Mouse (Mus musculus) left cerebral cortex, postnatal 14 days (tissue): ENCODE measurements around the gene Nfasc. TPM values are rescaled to one million over a fixed set of nuclear protein-coding genes. Genes with fewer than 3 reads are reported as not detected.
A peak's percentile ranks its signal among the peaks of the same experiment; 100 is the strongest.

Source experiments
- DNase-seq, 2 experiments: peaks; one replicate each; pipeline ENCODE4 v3.0.0; 2021 to 2022; ENCODE audit warnings: low spot score in 2 of 2, mixed read lengths in 1 of 2
- intact Hi-C: fragments of 180-260 bp; cut with DNase I; formaldehyde crosslinking; loops from one replicate; pipeline ENCODE4 v1.15.1; 2025
- total RNA-seq, 2 experiments: library from RNA; stranded (reverse); gene quantifications; 2 replicates each; pipeline ENCODE4 v1.2.3; 2021

Gene Nfasc
- total RNA-seq, 2 experiments from 2014 or later: 179 to 195 TPM

DNA sequence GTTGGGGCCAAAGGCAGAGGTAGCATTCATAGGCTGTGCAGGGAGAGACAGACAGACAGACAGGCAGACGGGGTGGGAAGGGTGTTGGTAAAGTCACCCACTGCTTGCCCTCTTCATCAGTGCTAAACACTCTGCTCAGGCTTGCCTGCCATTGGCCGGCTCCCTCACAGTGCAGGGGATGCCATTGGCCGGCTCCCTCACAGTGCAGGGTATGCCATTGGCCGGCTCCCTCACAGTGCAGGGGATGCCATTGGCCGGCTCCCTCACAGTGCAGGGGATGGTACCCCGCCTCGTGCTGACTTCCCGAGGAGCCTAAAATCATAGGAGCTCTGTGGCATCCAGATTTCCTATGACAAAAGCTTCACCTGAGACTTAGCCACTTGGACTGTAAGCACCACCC, 139.4 kb downstream of the Nfasc start:
- intact Hi-C loops: no loop called here
- DNase-seq: no peak

DNA sequence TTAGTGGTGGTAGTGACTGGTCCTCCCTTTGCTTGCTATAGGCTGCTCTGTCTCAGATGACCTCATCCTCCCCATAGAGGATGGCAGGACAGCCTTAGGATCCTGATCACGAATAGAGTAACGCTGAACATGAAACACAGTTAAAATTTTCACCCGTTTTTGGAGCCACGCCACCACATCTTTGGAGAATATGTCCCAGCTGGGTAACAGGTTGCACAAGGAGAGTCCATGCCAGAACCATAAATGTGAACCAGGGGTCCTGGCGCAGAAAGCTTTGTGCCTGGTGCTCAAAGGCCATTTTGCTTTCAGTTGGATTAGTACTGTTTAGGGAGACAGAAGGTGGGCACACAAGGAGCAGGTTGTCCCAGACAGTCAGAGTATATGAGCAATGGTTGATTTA, 143.6 kb downstream of the Nfasc start:
- intact Hi-C loops: loop anchor here (10.0 kb wide), 1 partner anchor 213 kb away; no protein-coding TSS in a partner anchor
- DNase-seq: no peak

DNA sequence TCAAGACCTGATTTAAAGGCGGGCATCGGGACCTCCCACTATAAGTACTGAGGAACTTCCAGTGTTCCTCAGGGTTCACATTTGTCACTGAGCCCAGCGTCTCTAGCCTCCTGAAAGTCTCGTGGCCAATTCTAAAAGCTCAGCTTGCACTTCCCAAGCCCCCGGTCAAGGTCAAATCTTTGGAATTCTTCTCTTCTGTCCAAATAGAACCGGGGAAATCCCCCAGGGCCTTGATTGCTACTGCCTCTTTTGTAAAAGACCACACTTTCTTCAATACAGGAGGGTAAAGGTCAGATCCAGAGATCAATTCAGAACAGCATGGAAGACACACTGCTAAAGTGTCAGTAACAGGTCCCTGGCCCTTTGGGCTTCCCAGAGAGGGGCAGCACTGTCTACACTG, 145.9 kb downstream of the Nfasc start:
- DNase-seq: no peak
- intact Hi-C loops: loop anchor here (10.0 kb wide), 1 partner anchor 211 kb away; no protein-coding TSS in a partner anchor

DNA sequence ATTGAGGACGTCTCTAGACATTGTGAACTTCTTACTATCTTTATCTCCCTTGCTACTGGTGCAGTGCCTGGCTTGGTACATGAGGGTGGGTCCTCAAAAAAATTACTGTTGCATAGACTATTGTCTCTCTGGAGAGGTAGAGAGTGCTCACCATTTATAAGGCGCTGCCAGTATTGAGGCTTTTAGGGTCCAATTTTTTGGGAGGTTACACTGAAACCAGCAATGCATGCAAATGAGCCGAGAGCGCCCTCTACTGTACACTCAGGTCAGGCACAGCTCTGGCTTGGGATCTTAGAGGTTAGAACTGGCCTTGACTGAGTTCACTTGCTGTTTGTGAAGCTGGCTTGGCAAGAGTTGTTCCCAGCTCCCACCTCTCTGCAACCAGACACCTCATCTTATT, 147.0 kb downstream of the Nfasc start:
- intact Hi-C loops: loop anchor here (1.0 to 10.0 kb wide), 2 partner anchors 69 to 210 kb away; no protein-coding TSS in a partner anchor
- DNase-seq: peak; percentile 79 to 83

DNA sequence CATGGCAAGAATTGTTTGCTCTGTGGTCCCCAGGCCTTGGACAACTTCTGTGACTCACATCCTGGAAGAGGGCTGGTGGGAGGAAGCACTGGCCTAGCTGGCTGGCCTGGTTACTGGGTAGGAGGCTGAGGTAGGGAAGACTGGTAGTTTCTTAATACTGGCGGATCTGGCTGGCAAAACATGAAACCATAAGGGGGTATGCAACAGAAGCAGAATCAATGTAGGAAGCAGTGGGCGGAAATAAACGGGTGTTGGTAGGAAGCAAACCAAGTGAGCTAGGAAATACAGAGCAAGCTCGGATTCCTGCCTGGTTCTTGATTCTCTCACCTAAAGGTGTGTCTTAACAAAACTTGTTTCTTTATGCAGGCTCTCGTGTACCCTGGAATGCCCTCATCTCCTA, 149.5 kb downstream of the Nfasc start:
- intact Hi-C loops: loop anchor here (10.0 kb wide), 1 partner anchor 207 kb away; no protein-coding TSS in a partner anchor
- DNase-seq: no peak

DNA sequence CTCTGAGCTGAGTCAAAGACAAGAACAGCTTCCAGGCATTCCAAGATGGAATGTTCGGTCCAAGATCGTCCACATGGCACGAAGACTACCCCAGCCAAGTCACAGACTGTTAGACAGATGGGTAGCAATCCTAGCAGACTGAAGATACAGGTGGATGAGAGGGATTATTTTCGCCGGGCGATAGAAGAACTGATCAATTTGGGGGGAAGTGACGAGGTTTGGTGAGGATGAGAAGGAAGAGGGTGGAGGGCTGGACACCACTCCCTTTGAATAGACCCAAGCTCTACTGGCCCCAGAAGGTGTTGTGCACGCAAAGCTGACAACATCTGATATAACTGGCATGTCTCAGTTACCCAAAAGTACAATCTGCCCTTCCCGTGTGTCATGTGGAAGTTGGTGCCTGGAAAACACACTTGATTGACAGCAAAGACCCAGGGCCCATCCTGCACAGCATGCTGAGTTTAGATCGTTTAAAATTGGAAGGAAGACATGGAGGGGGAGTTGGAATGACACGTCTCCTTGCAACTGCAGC, 150.1 kb downstream of the Nfasc start:
- intact Hi-C loops: loop anchor here (10.0 kb wide), 1 partner anchor 207 kb away; no protein-coding TSS in a partner anchor
- DNase-seq: peak in 1 of 2 experiments; percentile 33

DNA sequence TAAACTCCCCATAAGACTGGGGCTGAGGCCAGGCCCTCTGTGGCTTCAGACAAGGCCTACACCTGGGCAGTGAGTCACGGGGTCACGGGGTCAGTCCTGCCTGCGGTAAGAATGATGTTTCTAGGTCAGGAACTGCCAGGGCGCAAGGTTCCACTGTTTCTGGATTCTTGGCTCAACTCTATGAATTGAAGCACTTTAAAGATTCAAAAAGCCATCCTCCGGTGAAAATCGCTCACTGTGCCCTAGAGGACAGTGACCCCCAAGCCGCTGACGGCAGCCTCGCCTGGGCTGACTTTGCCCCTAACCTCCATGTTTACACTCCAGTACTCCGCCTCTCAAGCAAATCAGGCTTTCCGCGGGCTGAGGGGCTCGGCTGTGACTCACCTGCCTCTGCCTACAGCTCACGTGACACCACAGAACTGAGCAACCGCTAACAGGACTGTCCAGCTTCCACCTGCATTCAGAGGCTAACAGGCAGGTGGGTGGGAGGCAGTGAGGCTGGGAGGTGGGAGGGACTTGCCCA, 154.9 kb downstream of the Nfasc start:
- intact Hi-C loops: no loop called here
- no peak for DNase-seq

DNA sequence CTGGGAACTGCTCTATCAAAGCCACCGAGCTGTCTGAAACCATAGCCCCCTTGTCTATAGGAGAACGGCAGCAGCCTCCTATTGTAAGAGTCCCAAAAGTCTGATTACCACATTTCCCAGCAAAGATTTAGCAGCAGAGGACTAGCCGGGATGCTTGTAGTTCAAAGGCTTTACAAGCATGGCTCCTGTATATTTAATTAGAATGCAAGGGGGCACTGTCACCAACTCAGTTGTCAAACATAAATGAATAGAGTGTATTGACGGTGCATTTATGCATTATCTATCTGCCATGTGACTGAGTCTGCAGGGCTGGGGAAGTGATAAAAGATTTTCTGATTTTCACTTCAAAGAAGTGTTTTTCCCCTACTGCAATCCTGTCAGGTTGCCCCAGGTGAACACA, 156.2 kb downstream of the Nfasc start:
- no peak for DNase-seq
- intact Hi-C loops: no loop called here

DNA sequence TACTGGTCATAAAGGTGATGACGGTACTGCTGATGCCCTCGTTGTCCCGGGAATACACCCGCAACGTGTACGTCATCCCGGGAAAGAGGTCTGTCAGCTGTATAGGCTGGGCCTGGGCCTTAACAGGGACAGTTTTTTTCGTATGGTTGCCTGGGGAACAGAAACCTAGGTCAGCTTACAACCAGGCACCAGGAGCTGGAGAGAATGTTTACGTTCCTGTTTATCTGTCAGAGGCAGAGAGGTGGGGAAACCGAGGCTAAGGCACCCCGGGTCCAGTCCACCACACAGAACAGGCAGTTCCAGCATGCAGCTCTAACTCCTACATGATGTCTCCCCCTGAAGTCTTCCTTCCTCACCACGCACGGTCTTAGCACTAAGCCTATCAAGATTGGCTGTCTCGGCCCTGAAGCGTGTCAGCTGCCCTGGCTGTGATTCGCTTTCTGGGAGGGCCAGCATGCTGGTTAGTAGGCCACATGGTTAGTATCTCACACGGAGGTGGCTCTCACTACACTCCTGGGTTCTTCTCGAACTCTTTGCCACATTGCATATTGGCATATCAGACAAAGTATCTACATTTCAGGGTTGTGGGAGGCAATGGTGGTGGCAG, 158.5 kb downstream of the Nfasc start:
- peak in 1 of 2 experiments; percentile 54 for DNase-seq

DNA sequence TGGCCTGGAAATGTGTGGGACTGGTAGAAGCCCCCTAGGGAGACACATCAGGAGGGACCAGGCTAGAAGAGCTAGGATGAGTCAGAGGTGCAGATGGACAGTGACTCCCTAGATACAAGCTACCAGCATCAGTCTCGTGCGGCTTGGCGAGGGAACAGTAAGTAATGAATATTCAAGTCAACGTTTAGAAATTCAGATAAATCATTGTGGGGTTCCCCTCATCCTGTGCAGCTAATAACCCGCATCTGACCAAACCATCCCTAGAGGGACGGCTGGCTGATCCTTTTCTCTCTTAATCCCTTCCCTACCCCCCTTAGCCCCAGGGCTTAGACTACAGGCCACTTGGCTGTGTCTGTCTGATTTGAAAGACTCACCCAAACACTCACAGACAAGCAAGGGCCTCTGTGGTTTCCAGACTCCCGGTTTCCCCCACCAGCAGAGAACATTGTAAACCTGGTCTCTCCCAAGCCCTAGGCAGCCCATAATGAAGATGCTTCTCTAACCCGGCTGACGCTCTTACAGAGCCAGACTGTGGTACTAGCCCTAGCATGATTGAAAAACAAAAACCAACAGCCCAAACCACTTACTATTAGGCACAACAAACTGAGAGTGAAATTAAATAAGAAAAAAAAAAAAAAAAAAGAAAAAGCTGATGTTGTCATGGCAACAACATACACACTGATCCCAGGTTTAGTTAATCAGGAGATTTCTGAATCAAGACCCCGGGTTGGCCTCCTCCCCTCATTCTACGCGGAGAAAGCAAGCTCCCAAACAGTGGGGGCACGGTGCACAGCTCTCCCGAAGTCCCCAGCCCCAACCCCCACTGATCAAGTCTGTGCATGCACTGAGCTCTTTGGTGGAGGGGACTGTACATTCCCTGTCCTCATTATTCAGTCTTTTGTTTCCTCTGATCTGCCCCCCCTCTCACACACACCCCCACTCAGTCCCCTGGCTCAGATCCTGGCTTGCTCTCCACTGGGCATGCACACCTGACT, 159.5 kb downstream of the Nfasc start:
- intact Hi-C loops: no loop called here
- no peak for DNase-seq

More for the DNA sequence above, 158.5 kb downstream of the Nfasc start:
- intact Hi-C loops: no loop called here

DNA sequence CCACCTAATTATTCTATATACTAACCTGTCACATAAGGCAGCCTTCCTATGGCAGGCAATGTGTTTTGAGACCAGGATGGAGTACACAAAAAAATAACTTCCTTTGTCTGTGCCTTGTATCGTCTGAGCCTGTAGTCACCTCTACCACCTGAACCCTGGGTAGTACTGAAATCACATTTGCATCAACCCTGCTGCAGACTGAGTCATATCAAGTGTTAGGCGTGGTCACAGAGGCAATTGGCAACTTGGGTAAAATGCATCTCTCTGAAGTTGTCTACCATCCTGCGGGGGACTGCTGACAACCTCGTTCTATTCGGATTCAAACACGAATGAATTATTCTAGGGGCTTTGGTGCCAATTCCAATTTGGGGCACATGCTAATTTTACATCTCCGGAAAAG, 161.5 kb downstream of the Nfasc start:
- intact Hi-C loops: no loop called here
- no peak for DNase-seq

DNA sequence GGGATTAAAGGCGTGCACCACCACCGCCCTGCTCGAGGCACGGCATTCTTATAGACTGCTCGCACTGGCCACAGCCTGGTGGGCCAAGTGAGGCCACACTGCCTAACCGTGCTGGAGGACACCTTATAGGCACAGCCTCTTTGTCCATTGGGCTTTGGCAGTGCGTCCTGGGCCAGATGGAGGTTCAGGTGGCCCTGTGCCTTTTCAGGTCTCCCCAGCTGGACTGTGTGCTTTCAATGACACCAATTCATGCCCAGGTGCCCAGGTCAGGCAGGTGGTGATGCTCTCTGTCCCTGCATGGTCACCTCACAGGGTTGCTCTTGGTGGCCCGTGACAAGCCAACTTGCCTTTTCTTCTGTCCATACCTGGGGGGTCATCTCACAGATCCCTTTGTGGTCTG, 164.8 kb downstream of the Nfasc start:
- intact Hi-C loops: no loop called here
- DNase-seq: no peak

DNA sequence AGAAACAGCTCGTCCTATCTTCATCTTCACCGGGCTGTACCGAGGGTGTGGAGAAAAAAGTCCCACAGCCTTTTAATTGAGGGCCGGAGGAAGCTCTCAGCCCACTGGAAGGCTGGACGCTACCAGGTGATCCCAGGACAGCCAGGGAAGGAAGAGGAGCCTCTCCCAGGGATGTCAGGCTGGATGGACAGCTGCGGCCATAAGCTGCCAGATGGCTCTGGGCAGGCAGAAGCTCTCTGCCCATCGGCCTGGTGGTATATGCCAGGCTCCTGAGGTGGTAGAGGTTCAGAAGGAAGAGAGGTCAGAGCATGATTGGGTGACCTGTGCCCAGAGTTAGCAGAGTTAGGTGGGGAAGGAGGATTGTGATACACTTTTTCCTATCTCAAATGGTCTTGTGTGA, 168.7 kb downstream of the Nfasc start:
- intact Hi-C loops: no loop called here
- no peak for DNase-seq

DNA sequence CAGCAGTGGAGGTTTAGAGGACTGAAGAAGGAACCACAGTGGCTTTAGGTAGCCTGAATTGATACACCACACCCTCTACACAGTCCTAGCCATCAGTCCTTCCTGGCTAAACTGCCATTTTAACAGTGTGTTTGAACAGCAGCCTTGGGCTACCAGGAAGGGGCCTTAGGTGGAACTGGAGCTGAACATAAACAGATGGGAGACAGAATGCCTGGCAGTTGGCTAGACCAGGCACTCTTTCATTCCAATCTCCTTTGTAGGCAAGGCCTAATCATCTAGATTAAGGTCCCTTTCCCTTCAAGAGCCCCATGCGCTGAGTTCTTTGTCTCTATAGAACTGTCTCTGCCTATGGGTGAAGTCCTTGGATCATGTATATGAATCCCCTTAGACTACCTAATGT, 170.0 kb downstream of the Nfasc start:
- no peak for DNase-seq
- intact Hi-C loops: no loop called here

DNA sequence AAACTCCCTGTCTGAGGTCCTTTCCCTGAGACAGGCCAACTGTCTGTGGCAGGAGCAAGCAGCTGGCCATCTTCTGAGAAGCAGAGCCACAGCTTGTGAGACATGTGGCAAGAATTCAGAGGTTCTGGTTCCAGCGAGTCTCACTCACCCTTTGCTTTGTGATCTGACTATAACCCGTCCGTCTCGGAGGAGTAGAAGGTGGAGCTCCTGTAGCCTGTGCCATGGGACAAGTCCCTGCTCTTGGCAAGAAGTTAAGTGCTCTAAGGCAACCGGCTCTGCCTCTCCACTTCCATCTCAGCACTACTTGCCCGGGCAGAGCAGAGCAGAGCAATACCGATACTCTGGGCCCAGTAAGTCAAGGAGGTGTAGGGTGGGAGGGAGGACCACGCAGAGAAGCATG, 170.7 kb downstream of the Nfasc start:
- intact Hi-C loops: no loop called here
- no peak for DNase-seq

DNA sequence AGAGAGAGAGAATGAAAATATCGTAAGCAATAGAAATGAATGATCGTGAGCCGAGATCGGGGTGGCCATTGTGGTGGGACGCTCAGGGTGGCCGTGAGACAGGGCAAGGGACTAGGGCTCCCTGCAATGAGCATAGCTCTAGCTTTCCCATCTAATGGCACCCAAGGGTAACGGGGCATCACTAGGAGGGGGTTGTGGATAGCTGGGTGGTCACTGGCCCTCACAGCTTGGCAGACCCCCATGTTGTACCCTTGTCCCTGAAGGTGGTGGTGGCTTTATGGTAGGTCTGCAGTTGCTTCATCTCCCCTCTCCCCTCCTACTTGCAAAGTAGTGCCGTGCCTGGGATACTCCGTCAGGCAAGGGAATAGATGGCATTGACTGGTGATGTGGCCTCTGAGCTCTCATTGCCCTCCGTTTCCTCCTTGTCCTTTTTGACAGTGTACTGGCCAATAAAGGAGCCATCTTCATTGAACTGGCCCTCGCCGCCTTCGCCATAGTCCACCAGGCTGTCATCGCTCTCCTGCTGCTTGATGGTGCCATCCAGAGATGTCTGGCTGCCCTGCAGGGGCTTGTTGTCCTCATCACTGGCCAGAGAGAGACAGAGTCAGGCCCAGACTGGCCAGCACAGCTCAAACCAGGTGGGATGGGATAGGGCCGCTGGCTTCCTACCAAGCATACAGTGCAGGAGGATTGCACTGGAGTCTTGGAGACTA, 171.4 kb downstream of the Nfasc start:
- no peak for DNase-seq
- intact Hi-C loops: no loop called here

DNA sequence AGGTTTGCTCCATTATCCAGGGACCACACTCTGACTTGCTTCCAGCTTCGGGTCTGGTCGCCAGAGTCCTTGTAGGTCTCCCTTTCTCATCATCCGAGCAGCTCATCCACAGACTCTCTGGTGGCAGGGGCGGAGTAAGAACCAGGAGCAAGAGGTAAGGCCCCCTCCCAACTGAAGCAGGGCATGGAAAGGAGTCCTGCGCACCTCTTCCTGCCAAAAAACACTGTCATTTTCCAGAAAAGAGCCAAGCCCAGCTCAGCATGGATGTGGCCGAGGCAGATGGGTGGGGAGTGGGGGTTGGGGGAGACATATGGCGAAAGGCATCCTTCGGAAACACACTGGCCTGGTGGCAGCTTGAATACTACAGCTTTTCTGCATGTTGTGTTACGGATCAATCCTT, 172.1 kb downstream of the Nfasc start:
- intact Hi-C loops: no loop called here
- DNase-seq: peak in 1 of 2 experiments; percentile 54

DNA sequence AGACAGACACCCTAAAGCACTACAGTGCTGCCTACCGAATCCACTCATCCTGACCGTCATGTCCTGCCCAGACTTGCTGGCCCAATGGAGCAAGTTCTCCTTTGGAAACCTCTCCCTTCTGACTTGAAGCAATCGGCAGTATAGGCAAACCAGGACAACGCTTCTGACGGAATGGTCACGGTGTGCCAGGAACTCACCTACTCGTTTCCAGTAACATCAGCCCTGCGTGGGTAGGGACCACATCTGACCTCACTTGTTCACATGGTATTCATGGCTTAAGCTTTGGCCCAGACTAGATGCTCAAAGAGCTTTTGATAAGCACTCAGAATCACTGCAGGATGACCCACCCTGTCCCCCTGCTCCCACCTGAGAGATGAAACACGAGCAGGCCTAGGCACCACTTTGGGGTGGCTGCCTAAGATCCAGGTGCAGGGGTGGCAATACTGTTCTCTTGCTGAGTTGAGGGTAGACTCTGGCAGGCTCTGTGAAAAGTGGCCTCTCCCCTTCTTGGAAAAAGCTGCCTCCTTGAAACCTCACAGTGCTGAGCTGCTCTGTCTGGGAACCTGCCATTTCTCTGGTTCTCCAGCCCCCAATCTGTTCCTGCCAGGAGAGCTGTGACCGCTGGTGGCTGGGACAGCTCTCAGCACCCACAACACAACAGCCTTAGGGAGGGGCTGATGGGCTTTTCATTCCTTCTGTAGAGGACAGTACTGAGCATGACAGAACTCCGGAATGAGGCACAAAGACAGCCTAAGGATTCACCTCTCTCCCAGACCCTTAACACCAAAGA, 174.1 kb downstream of the Nfasc start:
- intact Hi-C loops: no loop called here
- DNase-seq: no peak

DNA sequence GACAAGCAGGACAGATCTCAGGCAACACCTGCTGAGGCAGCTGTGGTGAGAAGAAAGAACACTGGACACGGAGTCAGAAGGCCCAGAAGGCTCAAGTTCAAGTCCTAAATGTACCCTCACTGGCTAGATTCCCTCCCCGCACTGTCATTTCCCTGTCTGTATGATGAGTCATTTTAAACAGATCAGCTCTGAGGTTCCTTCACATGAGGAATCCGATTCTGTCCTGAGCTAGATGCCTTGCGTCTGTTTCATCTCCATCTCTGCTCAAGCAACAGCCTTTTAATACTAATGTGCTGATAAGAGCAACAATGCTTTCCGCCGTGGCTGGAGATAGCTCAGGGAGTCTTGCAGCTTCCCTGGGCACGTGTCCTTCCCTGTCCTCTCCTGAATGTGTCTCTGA, 175.8 kb downstream of the Nfasc start:
- DNase-seq: no peak
- intact Hi-C loops: no loop called here
